Mouse (Mus musculus) kidney, postnatal 10 days (tissue): ENCODE results near the gene Irx1.
A peak's percentile ranks its signal among the peaks of the same experiment; 100 is the strongest.

ENCODE experiments used
- DNase-seq: peaks from one replicate; pipeline ENCODE4 v3.0.0; 2021; ENCODE audit warnings: mixed read lengths

Gene Irx1

DNA sequence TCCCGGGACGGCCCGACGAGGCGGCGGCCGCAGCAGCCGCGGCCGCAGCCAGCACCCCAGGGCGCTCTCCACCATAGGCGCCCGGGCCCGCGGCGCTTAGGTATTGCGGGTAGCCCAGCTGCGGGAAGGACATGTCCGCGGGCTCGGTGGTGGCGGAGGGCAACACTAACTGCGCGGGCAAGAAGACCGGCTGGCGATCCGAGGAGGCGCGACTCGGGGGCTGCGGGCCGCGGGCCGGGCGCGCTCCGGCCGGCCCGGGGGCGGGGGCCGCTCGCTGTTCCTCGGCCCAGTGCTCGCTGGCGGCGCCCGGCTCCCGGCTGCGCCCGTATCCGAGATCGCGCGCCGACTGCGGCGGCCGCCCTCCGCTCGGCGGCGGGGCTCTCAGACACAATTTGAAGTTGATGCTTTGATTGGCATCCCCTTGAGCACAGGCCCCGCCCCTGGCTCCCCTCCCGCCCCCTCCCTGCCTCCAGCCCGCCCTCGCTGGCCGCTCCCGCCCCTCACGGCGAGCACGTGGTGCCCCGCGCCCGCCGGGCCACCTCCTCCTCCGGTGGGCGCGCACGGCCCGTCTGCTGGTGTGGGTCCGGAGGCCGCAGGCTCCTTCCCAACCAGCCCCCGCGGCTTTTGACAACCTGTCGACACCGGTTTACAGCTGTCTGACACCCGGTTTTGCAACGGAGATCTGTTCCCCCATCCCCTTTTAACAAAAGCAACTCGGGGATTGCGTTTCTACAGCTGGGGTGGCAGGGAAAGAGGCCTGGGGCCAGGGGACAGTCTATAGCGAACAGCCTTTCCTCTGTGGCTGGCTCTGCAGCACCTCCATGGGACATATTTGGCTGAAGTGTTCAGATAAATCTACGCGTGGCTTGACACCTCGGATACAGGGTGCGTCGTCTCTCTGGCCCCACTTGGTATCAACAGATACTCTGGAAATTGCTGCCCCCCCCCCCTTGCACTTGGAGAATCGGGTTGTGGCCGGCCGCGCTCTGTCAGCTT is at the start of gene Irx1:
Gene Irx1 (minus strand): TSS at position 368 of the 996 bp plus-strand sequence.
- DNase-seq: peak; percentile 69

DNA sequence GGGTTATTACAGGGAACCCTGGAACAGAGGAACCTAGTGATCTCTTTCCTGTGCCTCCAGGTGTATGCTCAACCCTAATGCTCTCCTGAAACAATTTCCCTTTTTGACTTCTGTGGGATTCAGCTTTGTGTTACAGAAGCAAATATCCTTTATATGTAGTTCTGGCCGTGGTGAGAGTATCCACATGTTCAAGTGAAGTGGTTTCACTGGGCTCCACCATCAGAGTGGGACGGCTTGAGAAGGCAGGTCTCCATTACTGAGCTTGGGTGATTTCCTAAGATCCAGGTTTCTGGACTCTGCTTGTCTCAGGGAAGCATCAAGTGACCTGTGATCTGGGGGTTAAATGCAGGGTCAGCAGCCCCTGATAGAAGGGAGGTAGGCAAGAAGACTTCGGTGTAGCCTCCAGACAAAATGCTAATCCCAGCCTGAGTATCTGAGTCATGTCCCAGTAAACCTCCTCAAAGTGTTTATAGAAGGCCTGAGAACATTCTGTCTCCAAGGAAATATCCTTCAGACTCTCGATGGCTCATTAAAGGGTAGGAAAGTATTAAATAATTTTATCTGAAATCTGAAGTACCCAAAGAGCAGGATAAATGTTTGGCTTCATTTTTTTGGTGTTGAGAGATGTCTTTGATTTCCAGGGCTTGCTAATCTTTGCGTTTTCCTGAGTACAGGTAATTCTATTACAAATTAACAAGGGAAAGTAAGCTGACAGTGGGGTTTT is 16.6 kb upstream of the Irx1 start:
- DNase-seq: no peak

DNA sequence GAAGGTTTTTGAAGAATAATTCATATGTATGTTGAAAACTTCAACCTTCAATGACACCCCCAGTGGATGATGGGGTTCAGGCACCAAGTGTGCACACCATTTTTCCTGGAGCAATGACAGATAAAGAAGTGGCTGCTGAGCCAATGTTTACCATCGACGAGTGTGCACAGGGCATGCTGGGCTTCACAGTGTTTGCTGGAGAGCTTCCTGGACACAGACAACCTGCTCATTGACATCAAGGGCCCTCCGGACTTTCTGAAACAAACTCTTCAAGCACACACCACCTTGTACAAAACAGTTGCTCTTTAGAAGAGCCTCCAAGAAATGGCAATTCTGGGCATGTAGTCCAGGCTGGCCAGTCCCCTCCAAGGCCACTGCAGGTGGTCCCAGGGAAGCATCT is 12.2 kb upstream of the Irx1 start:
- DNase-seq: no peak

DNA sequence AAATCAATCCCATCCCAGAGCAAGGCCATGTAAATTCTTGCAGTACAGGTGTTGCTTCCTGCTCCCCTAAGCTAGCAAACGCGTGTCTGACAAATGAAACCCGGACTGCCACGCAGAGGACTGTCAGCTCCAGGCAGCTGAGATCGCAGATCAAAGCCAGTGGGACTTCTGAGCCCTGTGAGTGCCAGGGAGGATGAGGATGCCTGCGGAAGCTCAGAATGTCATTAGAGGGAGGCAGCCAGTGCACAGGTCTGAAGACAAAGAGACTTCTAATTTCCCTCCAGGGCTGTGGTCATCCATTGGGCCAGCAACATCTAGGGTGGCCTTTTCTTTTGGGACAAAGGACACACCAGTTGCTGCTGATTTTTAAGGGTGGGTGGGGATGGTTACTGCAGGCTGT is 4.8 kb upstream of the Irx1 start:
- DNase-seq: no peak

DNA sequence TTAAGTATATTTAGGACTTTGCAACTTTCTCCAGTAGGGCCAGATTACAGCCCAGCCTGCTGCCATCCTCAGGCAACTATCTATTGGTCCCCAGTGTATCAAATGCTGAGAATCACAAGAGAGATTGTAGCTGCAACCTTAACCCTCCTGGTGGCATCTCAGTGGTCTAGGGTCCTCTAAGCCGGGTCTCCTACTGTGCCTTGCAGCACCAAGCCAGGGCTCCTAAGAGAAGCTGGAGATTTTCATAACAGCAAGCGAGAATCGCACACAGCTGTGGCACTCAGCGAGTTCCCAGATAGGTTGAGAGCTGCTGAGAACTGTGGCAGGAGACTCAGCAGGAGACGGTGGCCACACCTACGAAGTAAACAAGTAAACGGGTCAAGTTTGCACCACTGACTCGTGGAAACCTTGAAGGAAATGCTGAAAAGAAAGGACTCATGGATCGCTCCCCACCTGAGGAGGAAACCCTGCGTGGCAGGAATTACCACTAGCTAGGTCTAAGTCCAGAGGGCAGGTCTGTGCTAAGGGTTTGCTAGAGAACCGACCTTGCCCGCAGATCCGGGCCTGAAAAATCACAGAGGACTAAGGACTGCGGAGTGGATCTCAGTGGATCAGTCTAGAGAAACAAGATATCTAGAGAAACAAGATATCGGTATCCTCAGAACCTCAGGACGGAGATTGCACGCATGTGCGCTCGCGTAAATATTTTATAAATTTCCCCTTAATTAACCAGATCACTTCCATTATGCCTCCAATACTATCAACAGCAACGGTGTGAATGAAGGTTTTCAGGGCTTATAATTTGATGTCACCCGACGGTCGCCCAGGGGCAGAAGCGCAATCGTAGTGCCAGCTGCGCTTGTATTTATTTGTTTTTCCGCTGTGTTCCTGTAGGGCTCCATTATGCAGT is 4.1 kb upstream of the Irx1 start:
- DNase-seq: no peak

DNA sequence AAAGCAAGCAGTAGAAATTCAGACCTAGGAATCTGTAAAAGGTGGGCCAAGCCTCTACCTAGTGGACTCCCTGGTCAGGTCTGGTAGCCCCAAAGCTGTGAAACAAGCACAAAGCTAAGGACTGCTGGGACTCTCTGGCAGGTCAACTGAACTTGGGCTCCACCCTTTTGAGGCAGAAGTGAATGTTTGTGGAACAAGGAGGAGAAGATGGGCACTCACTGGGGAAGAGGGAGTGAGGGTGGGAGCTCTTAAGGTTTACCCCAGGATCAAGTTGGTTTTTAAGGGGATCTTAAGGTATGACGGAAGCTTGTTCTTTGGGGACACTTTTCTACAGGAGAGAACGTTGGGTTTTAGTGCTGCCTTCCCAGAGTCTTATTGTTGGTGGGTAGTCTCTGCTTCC is 3.1 kb upstream of the Irx1 start:
- no peak for DNase-seq

DNA sequence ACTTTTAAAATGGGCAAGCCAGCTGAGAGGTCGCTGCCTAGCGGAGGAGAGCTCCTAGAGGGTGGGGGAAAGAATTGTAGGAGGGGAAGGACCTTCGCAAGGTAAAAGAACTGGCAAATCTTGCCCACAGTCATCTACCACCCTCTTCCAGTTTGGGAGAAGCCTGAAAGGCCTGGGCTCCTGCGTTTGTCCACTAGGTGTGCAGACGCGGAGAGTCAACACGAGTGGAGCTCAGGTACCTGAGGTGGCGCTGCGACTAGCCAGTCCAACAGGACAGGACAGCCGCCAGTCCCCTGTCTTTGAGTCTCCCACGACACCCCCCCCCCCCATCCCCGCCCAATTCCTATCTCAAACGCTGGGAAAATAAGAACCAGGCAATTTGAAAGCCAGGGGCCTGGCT is 843 bp upstream of the Irx1 start:
- DNase-seq: peak; percentile 55

DNA sequence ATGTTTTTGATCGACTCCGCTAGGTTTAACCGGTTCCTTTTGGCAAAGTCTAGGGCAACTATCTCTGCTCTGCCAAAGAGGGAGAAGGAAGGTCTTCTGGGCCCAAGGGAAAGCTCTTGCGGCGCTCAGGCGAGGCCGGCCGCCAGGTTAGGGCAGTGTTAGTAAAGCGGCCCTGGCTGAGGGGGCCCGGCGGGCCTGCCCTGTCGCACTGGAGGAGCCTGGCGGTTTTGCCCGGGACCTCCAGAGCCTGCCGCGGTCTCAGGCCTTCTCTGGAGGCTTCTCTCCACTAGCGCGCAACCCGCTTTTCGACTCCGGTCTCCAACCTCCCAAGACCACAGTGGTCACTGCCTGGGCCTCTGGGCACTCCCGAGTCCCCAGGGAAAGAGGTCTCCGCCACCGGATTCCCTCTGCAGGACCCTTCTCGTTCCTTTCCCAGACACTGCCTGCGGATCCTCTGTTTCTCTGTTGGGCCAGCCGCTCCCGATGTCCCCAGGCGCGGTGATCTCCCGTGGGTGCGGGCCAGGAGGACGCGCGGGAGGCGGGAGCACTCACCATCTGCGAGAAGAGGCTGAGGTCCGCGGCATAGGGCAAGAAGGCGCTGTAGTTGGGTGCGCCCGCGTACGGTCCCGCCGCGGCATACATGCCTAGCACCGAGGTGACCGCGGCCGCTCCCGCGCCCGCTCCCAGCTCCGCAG is 715 bp downstream of the Irx1 start:
- no peak for DNase-seq

DNA sequence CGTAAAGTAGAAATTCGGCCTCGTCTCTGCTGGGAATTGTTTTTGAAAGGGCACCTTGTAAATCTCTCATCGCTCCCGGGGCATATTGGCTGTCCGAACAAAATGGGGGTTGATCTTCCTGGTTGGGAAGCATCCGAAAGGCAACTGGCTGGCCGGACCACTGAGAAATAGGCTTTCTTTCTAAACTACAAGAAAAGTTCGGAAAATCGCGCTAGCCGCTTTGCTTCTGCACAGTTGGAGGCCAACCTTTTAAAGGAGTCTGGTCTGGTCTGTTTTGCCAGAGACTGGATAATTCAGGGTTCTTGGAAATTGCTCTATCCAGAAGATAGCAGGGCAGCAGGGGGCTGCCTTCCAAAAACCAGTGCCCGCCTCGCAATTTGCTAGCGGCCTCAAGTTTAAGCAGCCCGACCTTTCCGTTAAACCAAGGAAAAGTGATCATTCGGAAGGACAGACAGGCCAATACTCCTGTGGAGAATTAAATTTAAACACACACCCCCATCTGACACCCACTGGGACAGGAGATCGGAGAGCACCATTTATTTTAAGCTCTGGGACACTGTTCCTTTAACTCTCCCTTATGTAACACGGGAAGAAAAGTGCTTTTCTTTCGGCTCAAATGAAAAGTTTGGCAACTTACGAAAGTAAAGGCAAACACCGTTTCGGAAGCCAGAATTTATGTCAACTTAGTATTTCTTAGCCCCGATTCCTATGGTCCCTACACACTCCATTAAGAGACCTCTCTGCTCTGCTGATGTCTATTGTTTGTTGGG is 1.4 kb downstream of the Irx1 start:
- no peak for DNase-seq

DNA sequence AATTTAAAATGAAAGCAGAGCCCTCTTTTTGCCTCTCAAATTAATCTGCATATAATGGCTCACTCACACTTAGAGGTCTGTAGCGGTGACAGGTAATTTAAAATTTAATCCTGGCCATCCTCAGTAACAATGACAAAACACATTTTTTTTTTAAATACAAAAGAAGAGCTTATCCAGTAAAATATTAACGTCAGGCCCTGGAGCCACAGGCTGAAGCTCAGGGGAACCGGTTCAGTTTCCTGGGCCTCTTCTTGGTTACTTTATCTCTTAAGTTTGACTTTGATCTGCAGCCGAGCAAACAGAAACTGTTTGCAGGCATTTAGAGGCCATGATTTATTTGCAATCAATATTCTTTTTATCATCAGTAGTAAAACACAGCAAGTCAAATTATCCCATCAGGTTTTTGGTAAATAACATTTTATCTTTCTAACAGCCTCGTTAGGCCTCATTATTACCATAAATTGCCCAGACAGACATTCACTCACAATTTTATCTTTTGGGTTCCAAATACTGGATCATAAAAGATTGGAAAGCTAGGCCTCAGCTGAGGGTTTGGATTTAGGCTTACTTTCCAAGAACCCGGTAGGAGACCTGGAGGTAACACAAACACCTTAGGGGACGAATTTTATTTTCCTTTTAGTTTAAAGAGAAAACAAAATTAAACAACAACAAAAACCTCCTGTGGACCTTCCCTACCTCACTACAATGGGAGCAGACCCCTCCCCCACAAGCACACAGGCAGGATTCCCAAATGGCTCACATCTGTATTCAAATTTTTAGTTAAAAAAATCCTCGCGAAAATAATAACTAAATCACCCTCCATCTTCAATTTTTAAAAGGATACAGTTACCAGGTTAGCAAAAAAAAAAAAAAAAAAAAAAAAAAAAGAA is 2.4 kb downstream of the Irx1 start:
- DNase-seq: no peak

DNA sequence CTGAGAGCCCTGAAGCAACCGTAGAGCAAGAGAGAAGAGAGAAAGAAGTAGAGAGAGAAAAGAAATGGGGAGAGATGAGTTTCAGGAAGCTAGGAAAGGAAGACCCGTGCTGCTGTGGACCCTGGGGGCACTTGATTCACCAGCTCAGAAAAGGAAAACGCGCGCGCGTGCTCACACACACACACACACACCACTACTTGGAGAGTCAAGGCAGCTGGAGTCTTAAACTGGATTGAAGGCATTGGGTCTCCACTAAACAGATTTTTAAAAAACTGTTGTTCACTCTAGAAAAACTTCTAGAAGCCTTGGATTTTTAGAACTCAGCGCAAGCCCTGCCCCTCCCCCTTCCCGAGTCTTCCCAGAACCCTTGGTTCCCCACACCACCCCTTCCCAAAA is 3.2 kb downstream of the Irx1 start:
- no peak for DNase-seq

DNA sequence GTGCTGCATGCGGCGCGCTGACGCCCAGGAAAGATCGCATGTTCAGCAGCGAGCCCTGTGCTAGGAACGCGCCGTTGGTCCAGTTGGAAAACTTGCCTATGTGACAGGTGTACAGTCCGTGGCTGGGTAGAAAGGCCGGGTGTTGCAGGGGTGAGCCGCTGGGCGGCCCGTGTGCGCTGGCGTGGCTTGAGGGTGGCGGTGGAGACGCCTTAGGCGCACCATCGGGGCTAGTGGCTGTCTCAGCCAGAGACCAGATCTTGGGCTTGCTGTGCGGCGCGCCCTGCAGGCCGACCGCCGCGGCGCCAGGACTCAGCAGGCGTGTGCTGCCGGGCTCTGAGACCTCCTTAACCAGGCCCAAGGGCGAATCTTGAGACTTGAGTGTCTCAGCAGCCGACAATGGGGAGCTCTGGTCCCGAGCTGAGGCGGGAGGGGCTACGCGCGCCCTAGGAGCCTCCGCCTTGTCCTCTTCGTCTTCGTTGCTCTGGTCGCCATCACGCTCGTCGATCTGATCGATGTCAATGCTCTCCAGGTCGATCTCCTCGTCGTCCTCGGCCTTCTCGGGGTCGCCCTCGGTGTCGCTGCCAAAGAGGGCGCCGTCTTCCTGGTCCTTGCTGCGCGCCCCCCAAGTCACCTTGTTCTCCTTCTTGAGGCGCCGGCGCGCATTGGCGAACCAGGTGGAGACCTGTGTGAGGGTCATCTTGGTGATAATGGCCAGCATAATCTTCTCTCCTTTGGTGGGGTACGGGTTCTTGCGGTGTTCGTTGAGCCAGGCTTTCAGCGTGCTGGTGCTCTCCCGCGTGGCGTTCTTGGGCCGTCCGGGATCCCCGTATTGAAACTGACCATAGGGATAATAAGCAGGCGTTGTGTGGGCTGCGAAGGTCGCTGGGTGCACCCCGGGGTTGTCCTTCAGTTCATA is 3.9 kb downstream of the Irx1 start:
- DNase-seq: peak; percentile 47

DNA sequence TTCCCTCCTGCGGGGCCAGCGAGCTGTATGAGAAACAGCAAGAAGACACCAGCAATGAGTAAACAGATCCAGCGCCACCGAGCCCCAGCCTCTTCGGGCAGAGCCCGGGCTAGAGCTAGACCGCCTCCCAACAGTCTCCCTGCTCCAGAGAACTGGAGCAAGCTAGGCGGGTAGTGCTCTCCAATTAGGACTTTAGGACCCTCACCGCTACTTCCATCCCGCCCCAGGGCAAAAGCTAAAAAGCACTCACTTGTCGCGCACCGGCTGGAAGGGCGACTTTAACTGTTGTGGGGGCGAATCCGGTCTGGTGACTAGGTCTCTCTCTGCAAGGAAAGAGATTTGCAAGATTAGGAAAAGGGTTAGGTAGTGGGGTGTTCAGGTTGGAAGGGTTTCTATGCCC is 4.9 kb downstream of the Irx1 start:
- no peak for DNase-seq

DNA sequence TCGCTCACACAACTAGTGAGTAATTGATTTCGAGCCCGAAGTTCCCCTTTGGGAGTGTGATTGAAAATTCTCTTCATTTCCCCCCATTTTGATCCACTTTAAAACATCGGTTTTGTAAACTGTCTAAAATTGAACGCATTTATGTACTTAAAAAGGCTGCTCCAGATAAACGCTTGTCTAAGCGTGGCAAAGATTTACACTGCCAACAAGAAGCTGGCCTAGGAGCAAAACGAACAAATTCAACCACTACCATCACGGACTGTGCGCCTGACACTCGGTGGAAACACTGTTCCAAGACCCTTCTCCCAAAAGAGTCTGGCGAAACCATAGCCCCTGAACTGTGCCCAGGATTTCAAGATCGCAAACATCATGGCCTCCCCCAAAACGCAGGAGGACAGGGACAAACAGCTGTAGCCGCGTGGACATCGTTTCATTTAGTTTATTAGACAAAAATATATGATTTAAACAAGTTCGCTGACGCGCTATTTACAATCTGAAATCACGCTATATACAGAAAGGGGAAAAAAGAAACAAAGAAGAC is 5.6 kb downstream of the Irx1 start:
- DNase-seq: no peak

DNA sequence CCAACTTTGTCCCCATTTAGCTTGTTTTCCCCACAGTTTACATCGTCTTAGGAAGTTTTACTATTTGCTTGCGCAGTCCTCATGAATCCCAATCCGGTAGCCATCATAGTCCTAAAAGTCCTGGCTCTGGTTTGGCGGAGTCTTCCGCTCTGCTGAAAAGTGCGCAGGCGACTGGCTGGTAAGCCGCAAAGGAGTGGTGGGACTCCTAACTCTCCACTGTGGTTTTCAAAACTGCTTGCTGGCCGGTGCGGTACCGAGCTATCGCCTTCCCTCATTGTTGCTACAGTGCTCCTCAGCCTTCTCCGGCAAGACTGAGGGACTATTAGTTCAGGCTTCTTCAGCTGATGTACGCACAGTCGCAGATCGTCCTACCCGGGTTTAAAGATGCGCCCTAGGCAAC is 6.4 kb downstream of the Irx1 start:
- DNase-seq: no peak

DNA sequence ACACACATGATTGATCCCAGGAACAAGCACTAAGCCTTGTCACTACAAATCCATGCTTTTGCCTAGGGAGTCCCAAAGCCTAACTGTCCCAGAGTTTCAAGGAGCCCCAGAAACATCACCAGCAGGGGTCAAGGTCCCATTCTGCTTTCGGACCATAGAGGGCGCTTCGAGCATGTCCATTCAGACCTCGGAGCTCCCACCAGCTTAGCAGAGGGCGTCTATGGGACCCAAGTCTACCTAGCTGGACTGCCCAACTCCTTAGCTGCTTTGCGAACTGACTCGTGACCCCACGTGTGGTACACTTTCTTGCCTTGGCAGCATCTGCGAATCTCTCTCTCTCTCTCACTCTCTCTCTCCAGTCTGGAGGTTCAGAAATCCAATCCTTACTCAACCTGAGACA is 7.0 kb downstream of the Irx1 start:
- peak; percentile 65 for DNase-seq

DNA sequence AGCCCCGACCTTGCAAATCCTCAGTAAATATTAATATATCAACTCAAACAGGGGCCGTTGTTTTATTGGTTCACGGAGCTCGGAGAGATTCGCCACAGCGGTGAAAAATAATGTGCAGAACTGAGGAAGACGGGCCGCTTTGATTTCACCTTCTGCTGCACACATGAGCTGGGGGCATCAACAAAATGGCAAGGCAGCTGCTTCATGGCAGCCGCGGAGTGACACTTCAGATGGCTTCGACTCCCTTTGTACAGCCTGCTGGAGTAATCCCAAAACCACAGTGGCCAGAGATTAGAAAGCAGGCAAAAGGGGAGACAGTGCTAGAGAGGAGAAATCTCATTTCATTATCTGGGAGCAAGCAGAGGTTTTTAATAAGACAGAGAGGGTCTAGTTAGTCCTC is 11.6 kb downstream of the Irx1 start:
- no peak for DNase-seq

DNA sequence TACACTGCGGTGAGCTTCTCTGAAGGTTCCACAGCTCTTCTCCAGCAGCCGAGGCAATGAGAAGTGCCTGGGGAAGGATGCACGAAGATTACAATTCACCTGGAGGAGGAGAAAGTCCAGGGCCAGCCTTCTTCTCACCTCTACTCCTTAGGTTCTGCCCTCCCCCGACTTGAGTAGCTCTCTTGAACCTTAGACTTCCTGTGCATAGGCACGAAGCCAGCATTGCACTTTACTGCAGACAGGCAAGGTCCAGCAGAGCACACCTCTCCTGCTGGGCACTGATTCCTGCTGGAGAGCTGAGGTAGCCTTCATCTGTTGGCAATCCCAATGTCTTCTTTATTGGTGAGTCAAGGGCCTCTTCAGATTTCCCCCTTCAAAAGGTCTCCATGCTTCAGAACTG is 13.7 kb downstream of the Irx1 start:
- DNase-seq: peak; percentile 50

DNA sequence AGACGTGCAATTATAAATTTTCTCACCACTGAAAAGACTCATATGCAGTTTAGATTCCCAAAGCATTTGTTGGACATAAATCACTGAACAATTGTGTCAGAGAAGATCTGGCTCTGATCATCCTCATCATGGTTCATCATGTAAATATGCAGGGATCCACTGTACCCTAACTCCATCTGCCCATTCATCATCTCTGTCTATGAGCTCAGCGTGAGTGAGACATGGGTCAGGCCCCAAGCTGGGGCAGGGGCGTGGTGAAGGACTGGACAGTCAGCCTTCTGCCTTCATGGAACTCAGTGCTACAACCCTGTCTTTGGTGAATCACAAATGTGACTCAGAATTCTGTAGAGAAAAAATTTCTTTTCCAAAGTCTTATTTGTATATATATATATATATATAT is 53.2 kb downstream of the Irx1 start:
- DNase-seq: no peak
